Mouse (Mus musculus) lung, postnatal 14 days (tissue): Measurements from ENCODE around the gene Tmem254b.
"Not testable (repeated sequence)": the region's sequence is repeated elsewhere in the genome, so short reads cannot be mapped to it uniquely, and the experiment has no call there.

ENCODE experiments used
- DNase-seq: peaks from one replicate; pipeline ENCODE4 v3.0.0; 2021

The Tmem254b gene

GRCm38 (mm10) chr14:26206926-26207247 is at the start of gene Tmem254b:
Tmem254b (minus strand) TSS chr14:26207041.
- not testable (repeated sequence) for DNase-seq

GRCm38 (mm10) chr14:26237183-26237582 is 30.3 kb upstream of the Tmem254b start:
- not testable (repeated sequence) for DNase-seq

- not testable (repeated sequence) for DNase-seq
These were observed 9.6 kb upstream of the Tmem254b start for GRCm38 (mm10) chr14:26216233-26217000.

- not testable (repeated sequence) for DNase-seq
These were observed 480 bp downstream of the Tmem254b start for GRCm38 (mm10) chr14:26206197-26206925.

- not testable (repeated sequence) for DNase-seq
These were observed 9.0 kb downstream of the Tmem254b start for GRCm38 (mm10) chr14:26197851-26198250.

GRCm38 (mm10) chr14:26188361-26188760 is 18.5 kb downstream of the Tmem254b start:
- not testable (repeated sequence) for DNase-seq

GRCm38 (mm10) chr14:26186638-26187037 is 20.2 kb downstream of the Tmem254b start:
- not testable (repeated sequence) for DNase-seq

GRCm38 (mm10) chr14:26182380-26182779 is 24.5 kb downstream of the Tmem254b start, which contains the start of gene Plac9b:
Plac9b (minus strand) TSS chr14:26182480.
- DNase-seq, result not testable (repeated sequence)

- not testable (repeated sequence) for DNase-seq
These were observed 25.2 kb downstream of the Tmem254b start for GRCm38 (mm10) chr14:26181660-26182059.

GRCm38 (mm10) chr14:26175028-26175427 is 31.8 kb downstream of the Tmem254b start:
- DNase-seq, result not testable (repeated sequence)

- DNase-seq, result not testable (repeated sequence)
These were observed 32.9 kb downstream of the Tmem254b start for GRCm38 (mm10) chr14:26173955-26174354.

- not testable (repeated sequence) for DNase-seq
These were observed 41.6 kb downstream of the Tmem254b start for GRCm38 (mm10) chr14:26165266-26165665.

GRCm38 (mm10) chr14:26162423-26162822 is 44.4 kb downstream of the Tmem254b start:
- DNase-seq, result not testable (repeated sequence)

GRCm38 (mm10) chr14:26161156-26161555 is 45.7 kb downstream of the Tmem254b start:
- DNase-seq, result not testable (repeated sequence)

- not testable (repeated sequence) for DNase-seq
These were observed 50.8 kb downstream of the Tmem254b start for GRCm38 (mm10) chr14:26156032-26156431.
